Mouse (Mus musculus): ENCODE measurements around the gene Fbxl13. TPM values are rescaled to one million over a fixed set of nuclear protein-coding genes. Genes with fewer than 3 reads are reported as not detected.

Gene Fbxl13
- total and polyA plus RNA-seq, 2 experiments from 2014 or later = 0.25 to 0.60 TPM

DNA sequence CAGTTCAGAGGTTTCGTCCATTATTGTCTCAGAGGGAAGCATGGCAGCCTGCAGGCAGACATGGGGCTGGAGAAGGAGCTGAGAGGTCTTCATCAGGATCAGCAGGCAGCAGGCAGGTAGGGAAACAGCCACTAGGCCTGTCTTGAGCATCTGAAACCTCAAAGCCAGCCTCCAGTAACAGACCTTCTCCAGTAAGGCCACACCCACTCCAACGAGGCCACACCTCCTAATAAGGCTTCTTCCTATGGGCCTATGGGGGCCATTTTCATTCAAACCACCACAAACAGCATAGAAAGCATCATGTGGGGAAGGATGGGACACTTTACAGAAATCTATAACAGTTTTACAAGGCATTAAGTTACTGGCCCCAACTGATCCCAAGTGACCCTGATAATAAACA is 5.3 kb upstream of the Fbxl13 start:
- H3K4me2 ChIP-seq (ENCODE audit: low read depth, low read length, poor library complexity, severe bottlenecking) = no peak overlapping the region
- no peak overlapping the region for H3K27ac ChIP-seq (ENCODE audit: low read depth, low read length)
- WGBS = 84% methylated on average over 2 of the region's 2 CpGs
- no peaks in the 10 kb centered on the region for H3K4me1 ChIP-seq (ENCODE audit: insufficient read depth, low read length)
- no peaks in the 10 kb centered on the region for H3K27me3 ChIP-seq (ENCODE audit: insufficient read depth, low read length)
- TF ChIP-seq CTCF (IDR thresholded peaks at IDR 0.05) = no peak
- no peak overlapping the region for H3K4me3 ChIP-seq (ENCODE audit: low read depth, low read length)
- peaks cover 40% of the 10 kb centered on the region for H3K36me3 ChIP-seq (ENCODE audit: insufficient read depth, low read length)
- DNase-seq (ENCODE audit: low spot score) = no peak
- no peak for ATAC-seq (ENCODE audit: low FRiP score)
- H3K9me3 ChIP-seq (ENCODE audit: low read length) = no peaks in the 10 kb centered on the region
- H3K9ac ChIP-seq (replicated peaks; ENCODE audit: low read length, poor library complexity, severe bottlenecking) = no peak overlapping the region

DNA sequence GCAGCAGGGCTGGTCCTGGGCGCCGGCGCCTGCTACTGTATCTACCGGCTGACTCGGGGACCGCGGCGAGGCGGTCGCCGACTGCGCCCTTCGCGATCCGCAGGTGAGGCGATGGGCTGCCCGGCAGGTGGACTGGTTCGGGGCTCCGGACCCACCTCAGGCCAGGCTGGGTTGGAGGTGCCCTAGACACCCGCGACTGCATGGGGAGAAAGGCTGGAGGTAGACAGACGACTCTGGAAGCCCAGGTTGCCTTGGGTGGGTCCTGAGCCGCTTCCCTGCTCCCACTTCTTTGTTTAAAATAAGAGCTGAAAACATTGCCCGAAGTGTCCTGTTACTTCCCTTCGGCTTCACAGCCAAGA is 678 bp upstream of the Fbxl13 start:
- no peaks in the 10 kb centered on the region for H3K4me1 ChIP-seq (ENCODE audit: insufficient read depth, low read length)
- H3K27me3 ChIP-seq (ENCODE audit: insufficient read depth, low read length) = no peaks in the 10 kb centered on the region
- DNase-seq (ENCODE audit: low spot score) (no peak), ATAC-seq (ENCODE audit: low FRiP score) (no peak)
- H3K4me3 ChIP-seq (ENCODE audit: low read depth, low read length) = peak overlapping the region; percentile 80
- WGBS = under 1% methylated on average over 25 of the region's 25 CpGs
- no peak for TF ChIP-seq CTCF (IDR thresholded peaks at IDR 0.05)
- peak overlapping the region; percentile 77 for H3K27ac ChIP-seq (ENCODE audit: low read depth, low read length)
- peaks cover 19% of the 10 kb centered on the region for H3K36me3 ChIP-seq (ENCODE audit: insufficient read depth, low read length)
- H3K9ac ChIP-seq (replicated peaks; ENCODE audit: low read length, poor library complexity, severe bottlenecking) = peak overlapping the region; percentile 81
- H3K9me3 ChIP-seq (ENCODE audit: low read length) = no peaks in the 10 kb centered on the region
- peak overlapping the region; percentile 81 for H3K4me2 ChIP-seq (ENCODE audit: low read depth, low read length, poor library complexity, severe bottlenecking)

GRCm38 (mm10) chr5:21644891-21645438 is 469 bp downstream of the Fbxl13 start:
- Histone ChIP-seq H3K36me3 (ENCODE audit: insufficient read depth, low read length) (peaks cover 13% of the 10 kb centered on the region), H3K9ac (replicated peaks; ENCODE audit: low read length, poor library complexity, severe bottlenecking) (peak overlapping the region; percentile 81; the same call in 1 of the 2 replicates)

GRCm38 (mm10) chr5:21643606-21644005 is 1.8 kb downstream of the Fbxl13 start:
- TF ChIP-seq CTCF (IDR thresholded peaks at IDR 0.05) = no peak
- Histone ChIP-seq H3K4me3 (ENCODE audit: low read depth, low read length) (no peak overlapping the region), H3K4me1 (ENCODE audit: insufficient read depth, low read length) (no peaks in the 10 kb centered on the region), H3K4me2 (ENCODE audit: low read depth, low read length, poor library complexity, severe bottlenecking) (no peak overlapping the region), H3K9ac (replicated peaks; ENCODE audit: low read length, poor library complexity, severe bottlenecking) (no peak overlapping the region), H3K27me3 (ENCODE audit: insufficient read depth, low read length) (no peaks in the 10 kb centered on the region), H3K27ac (ENCODE audit: low read depth, low read length) (no peak overlapping the region), H3K36me3 (ENCODE audit: insufficient read depth, low read length) (peaks cover 1% of the 10 kb centered on the region; the same call in 1 of the 2 replicates), H3K9me3 (ENCODE audit: low read length) (no peaks in the 10 kb centered on the region)
- ATAC-seq (ENCODE audit: low FRiP score) (no peak), DNase-seq (ENCODE audit: low spot score) (no peak)
- WGBS = 56% methylated on average over 1 of the region's 1 CpGs

More at GRCm38 (mm10) chr5:21644891-21645438, 469 bp downstream of the Fbxl13 start:
- Histone ChIP-seq H3K9me3 (ENCODE audit: low read length) (no peaks in the 10 kb centered on the region), H3K27ac (ENCODE audit: low read depth, low read length) (peak overlapping the region; percentile 77), H3K4me2 (ENCODE audit: low read depth, low read length, poor library complexity, severe bottlenecking) (peak overlapping the region; percentile 81), H3K27me3 (ENCODE audit: insufficient read depth, low read length) (no peaks in the 10 kb centered on the region), H3K4me1 (ENCODE audit: insufficient read depth, low read length) (no peaks in the 10 kb centered on the region), H3K4me3 (ENCODE audit: low read depth, low read length) (peak overlapping the region; percentile 80)
- 14% methylated on average over 14 of the region's 14 CpGs for WGBS
- TF ChIP-seq CTCF (IDR thresholded peaks at IDR 0.05) = peak; percentile 60
- no peak for DNase-seq (ENCODE audit: low spot score)
- peak; percentile 12; the same call in 1 of the 2 replicates for ATAC-seq (ENCODE audit: low FRiP score)

DNA sequence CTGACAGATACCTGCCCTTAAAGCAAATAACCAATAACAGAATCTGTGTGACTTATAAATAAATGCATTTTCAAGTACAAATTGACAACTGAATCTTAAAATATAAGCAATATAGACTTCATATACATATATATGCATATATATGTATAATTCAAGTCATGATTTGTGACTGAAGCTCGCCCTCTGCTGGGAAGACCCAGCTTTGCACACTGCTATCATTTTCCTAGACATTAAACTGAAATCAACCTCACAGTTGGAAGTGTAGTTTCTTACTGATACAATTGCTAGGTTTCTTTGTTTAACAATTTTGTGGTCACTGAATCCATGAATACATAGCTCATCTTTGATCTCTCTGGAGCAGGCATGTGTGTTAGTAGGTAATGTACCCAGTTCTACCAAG is 4.5 kb downstream of the Fbxl13 start:
- H3K4me2 ChIP-seq (ENCODE audit: low read depth, low read length, poor library complexity, severe bottlenecking) = no peak overlapping the region
- H3K9me3 ChIP-seq (ENCODE audit: low read length) = no peaks in the 10 kb centered on the region
- no peak overlapping the region for H3K27ac ChIP-seq (ENCODE audit: low read depth, low read length)
- H3K4me1 ChIP-seq (ENCODE audit: insufficient read depth, low read length) = no peaks in the 10 kb centered on the region
- no peak overlapping the region for H3K4me3 ChIP-seq (ENCODE audit: low read depth, low read length)
- WGBS = 3% methylated on average over 1 of the region's 1 CpGs
- peak; percentile 67 for DNase-seq (ENCODE audit: low spot score)
- H3K27me3 ChIP-seq (ENCODE audit: insufficient read depth, low read length) = no peaks in the 10 kb centered on the region
- no peak for ATAC-seq (ENCODE audit: low FRiP score)
- peak; percentile 90 for TF ChIP-seq CTCF (IDR thresholded peaks at IDR 0.05)
- no peak overlapping the region for H3K9ac ChIP-seq (replicated peaks; ENCODE audit: low read length, poor library complexity, severe bottlenecking)
- no peaks in the 10 kb centered on the region for H3K36me3 ChIP-seq (ENCODE audit: insufficient read depth, low read length)

- ATAC-seq (ENCODE audit: low FRiP score) = no peak
- H3K36me3 ChIP-seq (ENCODE audit: insufficient read depth, low read length) = no peaks in the 10 kb centered on the region
- no peak overlapping the region for H3K9ac ChIP-seq (replicated peaks; ENCODE audit: low read length, poor library complexity, severe bottlenecking)
Measured at GRCm38 (mm10) chr5:21625916-21626315, 19.5 kb downstream of the Fbxl13 start.

More at GRCm38 (mm10) chr5:21625916-21626315, 19.5 kb downstream of the Fbxl13 start:
- DNase-seq (ENCODE audit: low spot score) = no peak
- Histone ChIP-seq H3K9me3 (ENCODE audit: low read length) (no peaks in the 10 kb centered on the region), H3K4me2 (ENCODE audit: low read depth, low read length, poor library complexity, severe bottlenecking) (no peak overlapping the region), H3K4me1 (ENCODE audit: insufficient read depth, low read length) (no peaks in the 10 kb centered on the region), H3K27me3 (ENCODE audit: insufficient read depth, low read length) (no peaks in the 10 kb centered on the region), H3K4me3 (ENCODE audit: low read depth, low read length) (no peak overlapping the region), H3K27ac (ENCODE audit: low read depth, low read length) (no peak overlapping the region)
- TF ChIP-seq CTCF (IDR thresholded peaks at IDR 0.05) = no peak
